Mouse (Mus musculus): ENCODE data around the gene Gkn2. TPM values are rescaled to one million over a fixed set of nuclear protein-coding genes. Genes with fewer than 3 reads are reported as not detected.
A peak's percentile ranks its signal among the peaks of the same experiment; 100 is the strongest.

The Gkn2 gene
- polyA plus RNA-seq, 1 experiment from 2014 or later: not detected

- Histone ChIP-seq H3K4me1 (ENCODE audit: insufficient read depth, low read length) (no peaks in the 10 kb centered on the region), H3K27me3 (ENCODE audit: insufficient read depth, low read length) (no peaks in the 10 kb centered on the region; the same call in 1 of the 2 replicates), H3K36me3 (ENCODE audit: insufficient read depth, low read length) (no peaks in the 10 kb centered on the region), H3K4me3 (ENCODE audit: low read length) (no peak overlapping the region), H3K9me3 (ENCODE audit: low read length) (no peaks in the 10 kb centered on the region), H3K27ac (ENCODE audit: low read length) (no peak overlapping the region), H3K4me2 (replicated peaks; ENCODE audit: low read depth, low read length) (no peak overlapping the region), H3K9ac (replicated peaks; ENCODE audit: low read length) (no peak overlapping the region)
- no peak for ATAC-seq (ENCODE audit: low FRiP score, low TSS enrichment)
- WGBS: 82% methylated on average over 5 of the region's 5 CpGs
Observed at GRCm38 (mm10) chr6:87354441-87354840, 18.7 kb upstream of the Gkn2 start.

GRCm38 (mm10) chr6:87369223-87369622 lies 3.9 kb upstream of the Gkn2 start:
- no peak for ATAC-seq (ENCODE audit: low FRiP score, low TSS enrichment)
- Histone ChIP-seq H3K4me3 (ENCODE audit: low read length) (no peak overlapping the region), H3K4me2 (replicated peaks; ENCODE audit: low read depth, low read length) (no peak overlapping the region), H3K27me3 (ENCODE audit: insufficient read depth, low read length) (no peaks in the 10 kb centered on the region), H3K4me1 (ENCODE audit: insufficient read depth, low read length) (no peaks in the 10 kb centered on the region), H3K27ac (ENCODE audit: low read length) (no peak overlapping the region), H3K9ac (replicated peaks; ENCODE audit: low read length) (no peak overlapping the region), H3K9me3 (ENCODE audit: low read length) (no peaks in the 10 kb centered on the region), H3K36me3 (ENCODE audit: insufficient read depth, low read length) (no peaks in the 10 kb centered on the region)
- WGBS: 82% methylated on average over 5 of the region's 5 CpGs

GRCm38 (mm10) chr6:87383926-87384691 lies 11.0 kb downstream of the Gkn2 start:
- Histone ChIP-seq H3K4me1 (ENCODE audit: insufficient read depth, low read length) (peaks cover 7% of the 10 kb centered on the region; the same call in 1 of the 2 replicates), H3K27ac (ENCODE audit: low read length) (no peak overlapping the region), H3K27me3 (ENCODE audit: insufficient read depth, low read length) (peaks cover 25% of the 10 kb centered on the region), H3K4me2 (replicated peaks; ENCODE audit: low read depth, low read length) (peak overlapping the region; percentile 54), H3K9ac (replicated peaks; ENCODE audit: low read length) (peak overlapping the region; percentile 3; the same call in 1 of the 2 replicates), H3K4me3 (ENCODE audit: low read length) (peak overlapping the region; percentile 24), H3K9me3 (ENCODE audit: low read length) (no peaks in the 10 kb centered on the region), H3K36me3 (ENCODE audit: insufficient read depth, low read length) (no peaks in the 10 kb centered on the region)
- 11% methylated on average over 24 of the region's 24 CpGs for WGBS
- ATAC-seq (ENCODE audit: low FRiP score, low TSS enrichment): peak; percentile 59; the same call in 1 of the 2 replicates

- Histone ChIP-seq H3K4me1 (ENCODE audit: insufficient read depth, low read length) (peaks cover 10% of the 10 kb centered on the region; the same call in 1 of the 2 replicates), H3K36me3 (ENCODE audit: insufficient read depth, low read length) (no peaks in the 10 kb centered on the region), H3K9me3 (ENCODE audit: low read length) (no peaks in the 10 kb centered on the region), H3K9ac (replicated peaks; ENCODE audit: low read length) (no peak overlapping the region), H3K4me3 (ENCODE audit: low read length) (no peak overlapping the region), H3K27ac (ENCODE audit: low read length) (no peak overlapping the region), H3K27me3 (ENCODE audit: insufficient read depth, low read length) (peaks cover 25% of the 10 kb centered on the region), H3K4me2 (replicated peaks; ENCODE audit: low read depth, low read length) (peak overlapping the region; percentile 54)
- ATAC-seq (ENCODE audit: low FRiP score, low TSS enrichment): no peak
- WGBS: 45% methylated on average over 5 of the region's 6 CpGs
Observed at GRCm38 (mm10) chr6:87384761-87385160, 11.6 kb downstream of the Gkn2 start.

GRCm38 (mm10) chr6:87386203-87386602 lies 13.0 kb downstream of the Gkn2 start:
- Histone ChIP-seq H3K9me3 (ENCODE audit: low read length) (no peaks in the 10 kb centered on the region), H3K4me2 (replicated peaks; ENCODE audit: low read depth, low read length) (no peak overlapping the region), H3K4me1 (ENCODE audit: insufficient read depth, low read length) (peaks cover 10% of the 10 kb centered on the region; the same call in 1 of the 2 replicates), H3K27ac (ENCODE audit: low read length) (no peak overlapping the region), H3K9ac (replicated peaks; ENCODE audit: low read length) (no peak overlapping the region), H3K4me3 (ENCODE audit: low read length) (no peak overlapping the region), H3K27me3 (ENCODE audit: insufficient read depth, low read length) (peaks cover 25% of the 10 kb centered on the region), H3K36me3 (ENCODE audit: insufficient read depth, low read length) (no peaks in the 10 kb centered on the region)
- WGBS: 14% methylated on average over 7 of the region's 7 CpGs
- ATAC-seq (ENCODE audit: low FRiP score, low TSS enrichment): no peak

- H3K9me3 ChIP-seq (ENCODE audit: low read length): no peaks in the 10 kb centered on the region
- no peak overlapping the region for H3K4me3 ChIP-seq (ENCODE audit: low read length)
- WGBS: 82% methylated on average over 10 of the region's 10 CpGs
- no peak overlapping the region for H3K9ac ChIP-seq (replicated peaks; ENCODE audit: low read length)
- H3K27me3 ChIP-seq (ENCODE audit: insufficient read depth, low read length): peaks cover 25% of the 10 kb centered on the region
- ATAC-seq (ENCODE audit: low FRiP score, low TSS enrichment): no peak
- H3K4me2 ChIP-seq (replicated peaks; ENCODE audit: low read depth, low read length): no peak overlapping the region
- H3K4me1 ChIP-seq (ENCODE audit: insufficient read depth, low read length): peaks cover 10% of the 10 kb centered on the region; the same call in 1 of the 2 replicates
- H3K36me3 ChIP-seq (ENCODE audit: insufficient read depth, low read length): no peaks in the 10 kb centered on the region
- H3K27ac ChIP-seq (ENCODE audit: low read length): no peak overlapping the region
Observed at GRCm38 (mm10) chr6:87386681-87387080, 13.5 kb downstream of the Gkn2 start.

GRCm38 (mm10) chr6:87388877-87389276 lies 15.7 kb downstream of the Gkn2 start, which contains the start of gene Gkn3:
Gene Gkn3 (minus strand): TSS chr6:87388935.
- H3K9me3 ChIP-seq (ENCODE audit: low read length): no peaks in the 10 kb centered on the region
- WGBS: 39% methylated on average over 7 of the region's 7 CpGs
- no peak within 1 kb of the TSS for H3K27ac ChIP-seq (ENCODE audit: low read length)
- H3K36me3 ChIP-seq (ENCODE audit: insufficient read depth, low read length): no peaks in the 10 kb centered on the region
- H3K9ac ChIP-seq (replicated peaks; ENCODE audit: low read length): no peak within 1 kb of the TSS
- H3K4me1 ChIP-seq (ENCODE audit: insufficient read depth, low read length): peaks cover 14% of the 10 kb centered on the region; the same call in 1 of the 2 replicates
- H3K4me3 ChIP-seq (ENCODE audit: low read length): no peak within 1 kb of the TSS
- no peak within 1 kb of the TSS for H3K4me2 ChIP-seq (replicated peaks; ENCODE audit: low read depth, low read length)
- no peak for ATAC-seq (ENCODE audit: low FRiP score, low TSS enrichment)
- H3K27me3 ChIP-seq (ENCODE audit: insufficient read depth, low read length): peaks cover 9% of the 10 kb centered on the region

GRCm38 (mm10) chr6:87389455-87389989 lies 16.4 kb downstream of the Gkn2 start:
- Histone ChIP-seq H3K27me3 (ENCODE audit: insufficient read depth, low read length) (peaks cover 6% of the 10 kb centered on the region; the same call in 1 of the 2 replicates), H3K9ac (replicated peaks; ENCODE audit: low read length) (no peak overlapping the region), H3K4me2 (replicated peaks; ENCODE audit: low read depth, low read length) (no peak overlapping the region), H3K36me3 (ENCODE audit: insufficient read depth, low read length) (no peaks in the 10 kb centered on the region), H3K4me3 (ENCODE audit: low read length) (no peak overlapping the region), H3K4me1 (ENCODE audit: insufficient read depth, low read length) (peaks cover 11% of the 10 kb centered on the region), H3K27ac (ENCODE audit: low read length) (no peak overlapping the region), H3K9me3 (ENCODE audit: low read length) (no peaks in the 10 kb centered on the region)
- ATAC-seq (ENCODE audit: low FRiP score, low TSS enrichment): no peak
- WGBS: 13% methylated on average over 5 of the region's 5 CpGs

GRCm38 (mm10) chr6:87393466-87394205 lies 20.5 kb downstream of the Gkn2 start:
- Histone ChIP-seq H3K4me3 (ENCODE audit: low read length) (no peak overlapping the region), H3K9me3 (ENCODE audit: low read length) (no peaks in the 10 kb centered on the region), H3K36me3 (ENCODE audit: insufficient read depth, low read length) (no peaks in the 10 kb centered on the region), H3K4me1 (ENCODE audit: insufficient read depth, low read length) (peaks cover 14% of the 10 kb centered on the region), H3K9ac (replicated peaks; ENCODE audit: low read length) (no peak overlapping the region), H3K27me3 (ENCODE audit: insufficient read depth, low read length) (no peaks in the 10 kb centered on the region), H3K4me2 (replicated peaks; ENCODE audit: low read depth, low read length) (no peak overlapping the region), H3K27ac (ENCODE audit: low read length) (no peak overlapping the region)
- peak; percentile 59; the same call in 1 of the 2 replicates for ATAC-seq (ENCODE audit: low FRiP score, low TSS enrichment)
- 47% methylated on average over 8 of the region's 8 CpGs for WGBS

Measured in kidney, embryonic 16.5 days (tissue).